Mouse (Mus musculus) layer of hippocampus, adult 2 months (tissue): ENCODE measurements around the gene Cth. TPM values are rescaled to one million over a fixed set of nuclear protein-coding genes. Genes with fewer than 3 reads are reported as not detected.

Experiments
- DNase-seq, 2 experiments: peaks; one replicate each; pipeline ENCODE4 v3.0.0; 2022; ENCODE audit warnings: low spot score in 2 of 2
- H3K27ac ChIP-seq: fragments of 200-600 bp; 2 replicates; pipeline ENCODE4 v1.8.1; 2022
- H3K4me3 ChIP-seq: fragments of 200-600 bp; 2 replicates; pipeline ENCODE4 v1.8.1; 2022; ENCODE audit warnings: mild to moderate bottlenecking
- CTCF ChIP-seq: fragments of 200-600 bp; conservative IDR thresholded peaks from 2 replicates; pipeline ENCODE4 v1.8.1; 2022; ENCODE audit warnings: antibody characterized with exemption, mild to moderate bottlenecking, moderate library complexity
- total RNA-seq, 2 experiments: library from RNA; stranded (reverse); gene quantifications; 2 replicates each; pipeline ENCODE4 v1.2.3; 2021

Gene Cth
- total RNA-seq, 2 experiments from 2014 or later = 6.5 to 6.6 TPM

- Histone ChIP-seq H3K27ac (peak overlapping the region; percentile 28; the same call in 1 of the 2 replicates), H3K4me3 (no peak overlapping the region)
- peak in 1 of 2 experiments; percentile 1 for DNase-seq
- TF ChIP-seq CTCF = 0 out of 2 replicates have a peak, but pooled peaks have one; percentile 11
Observed at GRCm38 (mm10) chr3:157847338-157848284, 77.3 kb downstream of the Cth start.

Other genes with a start within 250 kb of the Cth start
- gene Ankrd13c, start 22.2 kb upstream of the Cth start, total RNA-seq = 100 to 1,000 TPM in 1 of 2 experiments, 10 to 100 TPM in 1; 96.8 to 103 TPM
- 100 to 1,000 TPM; 194 to 207 TPM for gene Srsf11, start 111.6 kb upstream of the Cth start, total RNA-seq
- 10 to 100 TPM; 28.1 to 30.1 TPM for gene Lrrc40, start 111.6 kb upstream of the Cth start, total RNA-seq